Mouse (Mus musculus) E14TG2a.4 (cell line): Measurements from ENCODE around the gene Psapl1.

Source experiments
- CTCF ChIP-seq: conservative IDR thresholded peaks from 2 replicates; pipeline ENCODE4 v1.5.1; 2014; ENCODE audit warnings: low read length
- NANOG ChIP-seq: IDR thresholded peaks from 2 replicates; pipeline ENCODE4 v1.6.1; 2014; ENCODE audit warnings: borderline replicate concordance, low read length, mixed read lengths

DNA sequence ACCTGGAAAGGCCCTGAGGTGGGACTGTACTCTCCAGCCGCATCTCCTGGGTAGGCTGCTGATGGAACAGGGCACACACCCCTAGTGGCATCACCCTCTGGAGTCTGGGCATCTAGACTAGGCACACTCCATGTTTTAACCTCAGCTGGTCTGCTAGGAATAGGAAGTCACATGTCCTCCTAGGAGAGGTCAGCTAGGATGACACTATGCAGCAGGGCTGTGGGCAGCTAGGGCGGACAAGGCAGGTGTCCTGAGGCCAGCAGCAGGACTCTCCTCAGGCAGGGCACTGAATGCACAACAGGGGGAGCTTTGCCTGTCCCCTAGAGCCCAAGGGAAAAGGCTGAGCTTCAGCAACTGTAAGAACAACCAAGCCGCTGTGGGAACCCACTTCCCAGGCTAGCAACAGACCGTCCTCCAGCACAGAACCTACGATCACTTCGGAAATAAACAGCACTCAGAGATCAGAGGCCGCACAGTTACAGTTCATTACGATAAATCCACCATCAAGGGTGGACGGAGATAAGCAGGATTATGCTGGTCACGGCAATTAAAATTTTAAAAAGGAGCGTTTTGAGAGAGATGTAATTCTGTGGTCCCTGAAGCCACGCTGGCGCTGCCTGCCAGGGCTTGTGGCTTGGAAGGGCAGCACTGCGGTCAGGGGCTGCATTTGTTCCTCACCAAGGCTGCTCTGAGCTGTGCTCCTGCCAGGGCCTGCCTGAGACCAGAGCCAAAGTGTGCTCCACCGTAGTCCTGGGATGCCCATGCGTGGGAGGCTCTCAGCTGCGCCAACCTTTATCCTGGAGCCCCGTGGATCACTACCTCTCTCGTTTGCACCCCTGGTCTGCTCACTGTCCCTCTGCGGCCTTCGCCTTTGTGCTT, 38.2 kb upstream of the Psapl1 start:
- TF ChIP-seq CTCF = no peak
- TF ChIP-seq NANOG = no peak
